Mouse (Mus musculus): ENCODE results near the gene Pcnx. TPM values are rescaled to one million over a fixed set of nuclear protein-coding genes. Genes with fewer than 3 reads are reported as not detected.

Pcnx gene
- polyA plus RNA-seq, 1 experiment from 2014 or later = 19.5 TPM

GRCm38 (mm10) chr12:81941191-81941590 lies 81.4 kb downstream of the Pcnx start:
- no peaks in the 10 kb centered on the region for H3K27me3 ChIP-seq (ENCODE audit: control insufficient read depth, insufficient read depth, low read length)
- no peaks in the 10 kb centered on the region for H3K36me3 ChIP-seq (ENCODE audit: control insufficient read depth, insufficient read depth, low read length)
- 88% methylated on average over 9 of the region's 9 CpGs for WGBS
- H3K9me3 ChIP-seq (ENCODE audit: control insufficient read depth, low read length) = no peaks in the 10 kb centered on the region
- H3K4me2 ChIP-seq (replicated peaks; ENCODE audit: low read depth, low read length) = no peak overlapping the region
- no peak overlapping the region for H3K27ac ChIP-seq (ENCODE audit: low read depth, low read length)
- no peak overlapping the region for H3K9ac ChIP-seq (ENCODE audit: low read depth, low read length)
- H3K4me1 ChIP-seq (ENCODE audit: control insufficient read depth, insufficient read depth, low read length) = peaks cover 8% of the 10 kb centered on the region; the same call in 1 of the 2 replicates
- no peak for ATAC-seq (ENCODE audit: low FRiP score, low TSS enrichment)
- no peak overlapping the region for H3K4me3 ChIP-seq (ENCODE audit: low read length)

- Histone ChIP-seq H3K9me3 (ENCODE audit: control insufficient read depth, low read length) (no peaks in the 10 kb centered on the region), H3K9ac (ENCODE audit: low read depth, low read length) (no peak overlapping the region), H3K4me2 (replicated peaks; ENCODE audit: low read depth, low read length) (no peak overlapping the region), H3K27me3 (ENCODE audit: control insufficient read depth, insufficient read depth, low read length) (no peaks in the 10 kb centered on the region), H3K4me1 (ENCODE audit: control insufficient read depth, insufficient read depth, low read length) (peaks cover 8% of the 10 kb centered on the region; the same call in 1 of the 2 replicates), H3K36me3 (ENCODE audit: control insufficient read depth, insufficient read depth, low read length) (peaks cover 2% of the 10 kb centered on the region; the same call in 1 of the 2 replicates), H3K27ac (ENCODE audit: low read depth, low read length) (no peak overlapping the region), H3K4me3 (ENCODE audit: low read length) (no peak overlapping the region)
- 72% methylated on average over 12 of the region's 12 CpGs for WGBS
- ATAC-seq (ENCODE audit: low FRiP score, low TSS enrichment) = no peak
These were observed 83.7 kb downstream of the Pcnx start for GRCm38 (mm10) chr12:81943331-81944062.

GRCm38 (mm10) chr12:81949026-81949425 lies 89.2 kb downstream of the Pcnx start:
- no peak for ATAC-seq (ENCODE audit: low FRiP score, low TSS enrichment)
- 95% methylated on average over 6 of the region's 6 CpGs for WGBS
- H3K9ac ChIP-seq (ENCODE audit: low read depth, low read length) = no peak overlapping the region

GRCm38 (mm10) chr12:81950016-81950415 lies 90.2 kb downstream of the Pcnx start:
- no peak overlapping the region for H3K27ac ChIP-seq (ENCODE audit: low read depth, low read length)
- peaks cover 21% of the 10 kb centered on the region; the same call in 1 of the 2 replicates for H3K36me3 ChIP-seq (ENCODE audit: control insufficient read depth, insufficient read depth, low read length)
- H3K9ac ChIP-seq (ENCODE audit: low read depth, low read length) = no peak overlapping the region
- H3K4me3 ChIP-seq (ENCODE audit: low read length) = no peak overlapping the region
- H3K4me1 ChIP-seq (ENCODE audit: control insufficient read depth, insufficient read depth, low read length) = no peaks in the 10 kb centered on the region
- 90% methylated on average over 2 of the region's 2 CpGs for WGBS
- no peaks in the 10 kb centered on the region for H3K27me3 ChIP-seq (ENCODE audit: control insufficient read depth, insufficient read depth, low read length)
- no peak for ATAC-seq (ENCODE audit: low FRiP score, low TSS enrichment)
- H3K4me2 ChIP-seq (replicated peaks; ENCODE audit: low read depth, low read length) = no peak overlapping the region
- no peaks in the 10 kb centered on the region for H3K9me3 ChIP-seq (ENCODE audit: control insufficient read depth, low read length)

More at GRCm38 (mm10) chr12:81949026-81949425, 89.2 kb downstream of the Pcnx start:
- 0 out of 2 replicates have a peak, but pooled peaks cover 3% of the 10 kb centered on the region for H3K4me1 ChIP-seq (ENCODE audit: control insufficient read depth, insufficient read depth, low read length)
- H3K4me3 ChIP-seq (ENCODE audit: low read length) = no peak overlapping the region
- no peaks in the 10 kb centered on the region for H3K27me3 ChIP-seq (ENCODE audit: control insufficient read depth, insufficient read depth, low read length)
- no peaks in the 10 kb centered on the region for H3K9me3 ChIP-seq (ENCODE audit: control insufficient read depth, low read length)
- H3K27ac ChIP-seq (ENCODE audit: low read depth, low read length) = no peak overlapping the region
- peaks cover 19% of the 10 kb centered on the region; the same call in 1 of the 2 replicates for H3K36me3 ChIP-seq (ENCODE audit: control insufficient read depth, insufficient read depth, low read length)
- no peak overlapping the region for H3K4me2 ChIP-seq (replicated peaks; ENCODE audit: low read depth, low read length)

- ATAC-seq (ENCODE audit: low FRiP score, low TSS enrichment) = no peak
- Histone ChIP-seq H3K9me3 (ENCODE audit: control insufficient read depth, low read length) (no peaks in the 10 kb centered on the region), H3K4me2 (replicated peaks; ENCODE audit: low read depth, low read length) (no peak overlapping the region), H3K27ac (ENCODE audit: low read depth, low read length) (no peak overlapping the region), H3K36me3 (ENCODE audit: control insufficient read depth, insufficient read depth, low read length) (peaks cover 40% of the 10 kb centered on the region), H3K27me3 (ENCODE audit: control insufficient read depth, insufficient read depth, low read length) (no peaks in the 10 kb centered on the region), H3K4me1 (ENCODE audit: control insufficient read depth, insufficient read depth, low read length) (no peaks in the 10 kb centered on the region), H3K9ac (ENCODE audit: low read depth, low read length) (no peak overlapping the region), H3K4me3 (ENCODE audit: low read length) (no peak overlapping the region)
- WGBS = 88% methylated on average over 4 of the region's 4 CpGs
These were observed 98.5 kb downstream of the Pcnx start for GRCm38 (mm10) chr12:81958351-81958750.

GRCm38 (mm10) chr12:81965416-81965815 lies 105.6 kb downstream of the Pcnx start:
- 93% methylated on average over 2 of the region's 2 CpGs for WGBS
- Histone ChIP-seq H3K4me1 (ENCODE audit: control insufficient read depth, insufficient read depth, low read length) (no peaks in the 10 kb centered on the region), H3K27me3 (ENCODE audit: control insufficient read depth, insufficient read depth, low read length) (no peaks in the 10 kb centered on the region), H3K9ac (ENCODE audit: low read depth, low read length) (no peak overlapping the region), H3K27ac (ENCODE audit: low read depth, low read length) (no peak overlapping the region), H3K4me2 (replicated peaks; ENCODE audit: low read depth, low read length) (no peak overlapping the region), H3K36me3 (ENCODE audit: control insufficient read depth, insufficient read depth, low read length) (peaks cover 39% of the 10 kb centered on the region), H3K9me3 (ENCODE audit: control insufficient read depth, low read length) (no peaks in the 10 kb centered on the region), H3K4me3 (ENCODE audit: low read length) (no peak overlapping the region)
- no peak for ATAC-seq (ENCODE audit: low FRiP score, low TSS enrichment)

- Histone ChIP-seq H3K27me3 (ENCODE audit: control insufficient read depth, insufficient read depth, low read length) (no peaks in the 10 kb centered on the region), H3K36me3 (ENCODE audit: control insufficient read depth, insufficient read depth, low read length) (peaks cover 55% of the 10 kb centered on the region; the same call in 1 of the 2 replicates), H3K9me3 (ENCODE audit: control insufficient read depth, low read length) (no peaks in the 10 kb centered on the region), H3K27ac (ENCODE audit: low read depth, low read length) (no peak overlapping the region), H3K4me1 (ENCODE audit: control insufficient read depth, insufficient read depth, low read length) (no peaks in the 10 kb centered on the region), H3K9ac (ENCODE audit: low read depth, low read length) (no peak overlapping the region), H3K4me2 (replicated peaks; ENCODE audit: low read depth, low read length) (no peak overlapping the region), H3K4me3 (ENCODE audit: low read length) (no peak overlapping the region)
- ATAC-seq (ENCODE audit: low FRiP score, low TSS enrichment) = no peak
- WGBS = 93% methylated on average over 19 of the region's 19 CpGs
These were observed 111.4 kb downstream of the Pcnx start for GRCm38 (mm10) chr12:81971042-81971883.

- Histone ChIP-seq H3K36me3 (ENCODE audit: control insufficient read depth, insufficient read depth, low read length) (peaks cover 57% of the 10 kb centered on the region), H3K4me1 (ENCODE audit: control insufficient read depth, insufficient read depth, low read length) (no peaks in the 10 kb centered on the region), H3K4me3 (ENCODE audit: low read length) (no peak overlapping the region), H3K27me3 (ENCODE audit: control insufficient read depth, insufficient read depth, low read length) (no peaks in the 10 kb centered on the region), H3K9me3 (ENCODE audit: control insufficient read depth, low read length) (no peaks in the 10 kb centered on the region), H3K4me2 (replicated peaks; ENCODE audit: low read depth, low read length) (no peak overlapping the region), H3K9ac (ENCODE audit: low read depth, low read length) (no peak overlapping the region), H3K27ac (ENCODE audit: low read depth, low read length) (no peak overlapping the region)
- ATAC-seq (ENCODE audit: low FRiP score, low TSS enrichment) = no peak
- 91% methylated on average over 8 of the region's 8 CpGs for WGBS
These were observed 112.1 kb downstream of the Pcnx start for GRCm38 (mm10) chr12:81971884-81972362.

- Histone ChIP-seq H3K27me3 (ENCODE audit: control insufficient read depth, insufficient read depth, low read length) (no peaks in the 10 kb centered on the region), H3K36me3 (ENCODE audit: control insufficient read depth, insufficient read depth, low read length) (peaks cover 61% of the 10 kb centered on the region), H3K4me2 (replicated peaks; ENCODE audit: low read depth, low read length) (no peak overlapping the region), H3K9me3 (ENCODE audit: control insufficient read depth, low read length) (no peaks in the 10 kb centered on the region), H3K9ac (ENCODE audit: low read depth, low read length) (no peak overlapping the region), H3K4me3 (ENCODE audit: low read length) (no peak overlapping the region), H3K4me1 (ENCODE audit: control insufficient read depth, insufficient read depth, low read length) (no peaks in the 10 kb centered on the region), H3K27ac (ENCODE audit: low read depth, low read length) (no peak overlapping the region)
- WGBS = 70% methylated on average over 2 of the region's 2 CpGs
- ATAC-seq (ENCODE audit: low FRiP score, low TSS enrichment) = no peak
These were observed 115.0 kb downstream of the Pcnx start for GRCm38 (mm10) chr12:81974806-81975205.
